Mouse (Mus musculus): ENCODE measurements around the gene Stom.

DNA sequence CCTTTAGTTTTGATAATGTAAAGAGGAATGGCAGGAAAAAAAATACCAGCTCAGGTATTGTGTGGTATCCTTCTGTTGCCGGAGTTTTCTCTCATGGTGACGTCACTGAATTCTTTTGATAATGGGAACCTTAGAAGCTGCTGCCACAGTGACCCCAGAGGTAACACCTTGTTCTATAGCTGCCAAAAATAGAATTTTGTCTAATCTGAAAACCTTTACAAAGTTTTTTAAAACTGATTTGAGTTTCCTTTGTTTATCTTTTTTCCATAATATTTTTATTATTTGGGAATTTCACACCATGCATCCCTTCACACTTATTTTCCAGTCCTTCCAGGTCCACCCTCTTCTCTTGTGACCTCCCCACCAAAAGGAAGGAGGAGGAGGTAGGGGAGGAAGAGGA, 30.9 kb upstream of the Stom start, which contains the start of gene 4930568D16Rik:
- no peak for TF ChIP-seq CTCF (IDR thresholded peaks at IDR 0.05; ENCODE audit: low read depth, low read length)
- no peak for TF ChIP-seq POLR2A (IDR thresholded peaks at IDR 0.05; ENCODE audit: borderline replicate concordance, low read depth, low read length)

Measured in bone marrow macrophage, adult 2 months (primary cell).